Mouse (Mus musculus) frontal cortex, adult (tissue): ENCODE data around the gene Rgs6.

Source experiments
- ATAC-seq: cut with Nextera tagmentation; 2 replicates; pipeline ENCODE4 v1.9.2; 2017; ENCODE audit warnings: mild to moderate bottlenecking, moderate library complexity, mixed read lengths; ENCODE audit not compliant: low TSS enrichment

The Rgs6 gene

DNA sequence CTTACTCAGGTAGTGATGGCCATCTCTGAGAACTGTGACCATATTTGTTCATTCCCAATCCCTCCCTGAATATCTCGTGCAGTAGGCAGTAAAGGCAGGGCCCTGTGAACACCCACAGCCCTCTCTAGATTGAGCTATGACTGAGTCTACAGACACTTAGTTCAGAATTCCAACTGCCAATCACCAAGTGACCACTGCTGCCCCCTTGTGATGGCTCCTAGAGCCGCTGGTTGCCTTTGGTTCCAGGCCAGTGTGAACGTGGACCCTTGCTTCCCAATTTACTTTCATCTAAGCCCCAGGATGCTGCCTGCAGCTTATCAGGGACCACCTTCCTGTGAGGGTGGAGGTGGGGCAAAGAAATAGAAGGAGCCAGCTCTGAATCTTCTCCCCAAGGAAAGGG is 438.9 kb downstream of the Rgs6 start:
- ATAC-seq: no peak

DNA sequence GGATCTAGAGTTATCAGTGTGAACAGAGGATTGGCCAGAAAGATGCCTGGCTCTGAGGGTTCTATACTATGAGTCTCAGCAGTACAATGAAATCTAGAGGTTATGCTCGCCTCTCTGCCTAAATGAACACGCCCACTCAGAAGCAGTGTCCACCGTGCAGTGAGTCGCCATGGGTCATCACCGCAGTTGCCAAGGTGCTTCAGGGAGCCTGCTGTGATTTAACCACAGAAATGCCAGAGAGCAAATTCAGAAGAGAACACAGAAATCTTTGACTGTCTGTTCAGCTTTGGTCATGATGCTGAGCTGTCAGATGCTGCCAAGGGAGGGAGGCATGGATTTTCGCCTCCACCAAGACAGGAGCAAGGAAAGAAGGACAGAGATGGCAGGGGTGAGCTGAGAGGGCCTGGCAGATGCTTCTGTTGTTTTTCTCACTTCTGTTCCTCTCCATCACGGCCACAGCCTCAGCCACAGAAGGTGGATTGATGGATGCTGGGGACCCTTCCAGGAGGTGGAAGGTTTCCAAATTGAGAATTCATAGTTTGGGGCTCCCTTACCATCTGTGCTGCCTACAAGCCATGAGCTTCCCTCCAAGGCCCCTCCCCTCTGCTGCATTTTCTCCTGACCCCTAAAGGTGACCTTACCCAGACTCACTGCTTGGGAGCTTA is 445.2 kb downstream of the Rgs6 start:
- ATAC-seq: no peak

DNA sequence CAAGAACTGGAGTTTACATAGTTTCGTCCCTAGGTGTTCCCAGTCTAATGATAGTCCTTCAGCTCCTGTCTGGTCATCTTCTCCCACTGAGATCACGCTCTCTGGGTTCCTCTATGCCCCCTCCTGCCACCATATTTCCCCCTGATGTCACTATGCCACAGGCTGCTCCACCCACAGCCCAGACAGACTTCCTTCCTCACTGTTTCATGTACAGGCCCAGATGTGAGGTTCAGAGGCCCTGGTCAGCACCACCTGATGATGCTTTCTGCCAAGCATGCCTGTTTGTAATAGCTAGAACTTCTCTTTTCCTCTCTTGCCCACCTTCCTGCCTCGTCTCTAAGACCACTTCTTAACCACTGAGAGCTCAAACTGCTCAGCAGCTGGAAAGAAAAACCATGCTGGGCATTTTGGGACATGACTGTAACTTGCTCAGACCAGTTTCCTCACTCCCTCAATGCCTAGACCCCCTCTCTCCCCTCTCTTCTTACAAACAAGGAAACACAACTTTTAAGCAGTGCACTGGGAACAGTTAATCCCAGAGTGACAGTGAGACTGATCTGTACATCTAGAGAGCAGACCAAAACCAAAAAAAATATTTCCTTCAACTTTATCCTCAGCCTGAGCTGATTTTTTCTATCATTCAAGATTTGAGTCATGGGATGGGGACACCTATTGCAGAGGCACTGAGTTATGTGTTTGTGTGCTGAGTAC is 446.9 kb downstream of the Rgs6 start:
- ATAC-seq: no peak

DNA sequence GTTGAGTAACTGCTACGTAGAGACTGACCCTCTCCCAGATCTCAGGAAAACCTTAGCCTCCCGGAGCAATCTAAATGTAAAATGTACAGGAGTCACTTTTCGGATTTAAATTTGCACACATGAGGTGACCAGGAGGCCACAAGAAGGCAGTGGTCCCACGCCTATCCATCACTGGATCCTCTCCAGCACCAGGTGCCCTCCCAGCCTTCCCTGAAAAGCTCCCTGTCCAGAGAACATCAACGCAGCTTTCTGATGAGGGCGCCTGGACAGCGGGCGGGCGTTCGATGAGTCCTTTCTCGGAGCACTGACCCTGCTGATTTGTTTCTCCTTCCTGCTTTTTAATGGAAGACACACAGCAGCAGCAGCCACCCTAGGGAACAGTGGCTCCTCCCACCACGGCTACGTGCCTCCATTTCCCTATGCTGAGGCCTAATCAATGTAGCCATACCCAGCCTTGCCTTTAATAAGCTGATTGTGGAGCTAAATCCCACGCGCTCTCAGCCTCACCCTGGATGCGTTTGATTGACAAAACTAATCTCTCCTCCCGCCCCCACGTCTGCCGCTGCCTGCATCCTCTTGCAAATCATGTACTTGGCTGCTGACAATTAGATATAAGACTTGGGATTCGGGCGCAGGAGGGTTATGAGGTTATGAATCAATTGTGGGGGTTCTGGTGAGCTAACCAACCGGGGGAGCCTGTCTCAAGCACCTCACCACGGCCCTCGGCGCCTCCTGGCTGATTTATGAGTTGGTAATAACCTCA is 449.9 kb downstream of the Rgs6 start:
- peak; percentile 55 for ATAC-seq

DNA sequence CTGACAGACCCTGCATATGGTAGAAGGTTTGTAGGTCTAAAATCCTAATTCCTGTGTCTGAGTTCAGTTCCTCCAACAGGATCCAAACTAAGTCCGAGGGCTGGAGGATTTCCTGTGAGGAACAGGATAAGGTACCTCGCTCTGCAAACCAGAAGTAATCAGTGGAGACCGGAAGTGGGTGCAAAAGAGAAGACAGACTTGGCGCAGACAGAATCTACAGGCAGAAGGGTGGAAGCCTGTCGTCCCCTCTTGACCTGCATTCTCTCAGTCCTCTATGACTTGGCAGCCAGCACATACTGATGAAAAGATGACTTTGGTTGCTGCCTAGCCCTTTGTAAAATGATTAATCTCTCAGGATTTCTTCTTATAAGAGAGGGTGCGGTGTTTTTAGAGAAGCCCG is 450.7 kb downstream of the Rgs6 start:
- ATAC-seq: no peak

DNA sequence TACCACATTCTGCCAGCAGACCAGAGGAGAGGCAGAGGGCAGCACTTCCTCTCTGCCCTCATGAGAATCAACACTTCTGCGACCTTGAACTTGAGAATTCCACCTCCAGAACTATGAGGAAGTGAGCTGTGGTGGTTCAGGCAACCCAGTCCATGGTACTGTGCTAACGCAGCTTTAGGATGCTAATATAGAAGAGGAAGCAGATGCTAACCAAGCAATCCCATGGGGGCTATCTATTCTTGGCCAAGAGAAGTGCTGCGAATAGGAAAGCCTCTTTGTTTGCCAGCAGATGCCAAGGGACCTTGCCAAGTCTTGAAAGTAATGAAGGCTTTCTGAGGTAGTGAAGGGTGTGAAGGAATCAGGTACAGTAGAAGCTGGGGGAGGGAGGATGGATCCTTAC is 451.8 kb downstream of the Rgs6 start:
- peak; percentile 36 for ATAC-seq

DNA sequence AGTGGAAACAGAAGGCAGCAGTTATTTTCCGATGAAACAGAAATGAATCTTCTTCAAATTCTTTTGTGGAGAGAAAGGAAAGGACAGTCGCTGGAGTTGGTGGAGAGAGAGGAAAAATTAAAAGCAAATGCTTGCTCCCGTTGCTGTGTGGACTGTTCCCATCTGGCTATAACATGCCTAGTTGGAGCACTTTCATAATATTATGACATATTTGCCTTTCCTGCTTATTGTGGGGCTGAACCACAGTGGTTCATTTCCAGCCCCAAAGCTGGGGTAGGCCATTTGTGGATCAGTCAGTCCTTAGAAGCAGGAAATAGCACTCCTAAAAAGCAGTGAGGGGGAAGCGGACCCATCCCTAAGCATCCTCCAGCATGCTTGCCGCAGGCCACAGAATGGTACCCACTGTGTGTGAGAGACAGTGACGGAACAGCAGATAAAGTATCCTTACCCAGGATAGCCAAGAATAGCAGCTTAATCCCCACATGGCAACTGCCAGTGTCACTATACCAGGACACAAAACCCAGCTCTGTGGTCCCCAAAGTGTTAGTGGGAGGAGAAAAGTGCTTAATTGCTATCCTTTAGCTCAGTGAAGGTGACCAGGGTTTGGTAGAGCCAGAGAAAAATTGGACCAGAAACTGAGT is 456.0 kb downstream of the Rgs6 start:
- no peak for ATAC-seq

DNA sequence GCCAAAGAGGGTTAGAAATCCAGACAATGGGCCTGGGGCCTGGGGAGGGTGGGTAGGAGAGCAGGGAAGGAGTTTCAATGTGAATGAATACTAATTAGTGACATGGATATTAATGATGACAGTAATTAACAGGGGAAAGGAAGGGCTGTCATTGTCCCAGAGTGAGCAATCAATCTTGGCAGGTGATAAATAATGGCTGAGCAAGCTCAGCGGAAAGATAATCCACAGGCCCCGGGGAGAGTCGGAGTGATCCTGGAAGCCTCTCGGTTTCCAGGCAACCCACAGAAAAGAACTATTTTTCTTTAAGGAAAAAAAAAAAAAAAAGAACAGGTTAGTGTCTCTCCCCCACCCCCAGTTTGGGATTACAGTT is 456.5 kb downstream of the Rgs6 start:
- ATAC-seq: 0 out of 2 replicates have a peak, but pooled peaks have one; percentile 3

DNA sequence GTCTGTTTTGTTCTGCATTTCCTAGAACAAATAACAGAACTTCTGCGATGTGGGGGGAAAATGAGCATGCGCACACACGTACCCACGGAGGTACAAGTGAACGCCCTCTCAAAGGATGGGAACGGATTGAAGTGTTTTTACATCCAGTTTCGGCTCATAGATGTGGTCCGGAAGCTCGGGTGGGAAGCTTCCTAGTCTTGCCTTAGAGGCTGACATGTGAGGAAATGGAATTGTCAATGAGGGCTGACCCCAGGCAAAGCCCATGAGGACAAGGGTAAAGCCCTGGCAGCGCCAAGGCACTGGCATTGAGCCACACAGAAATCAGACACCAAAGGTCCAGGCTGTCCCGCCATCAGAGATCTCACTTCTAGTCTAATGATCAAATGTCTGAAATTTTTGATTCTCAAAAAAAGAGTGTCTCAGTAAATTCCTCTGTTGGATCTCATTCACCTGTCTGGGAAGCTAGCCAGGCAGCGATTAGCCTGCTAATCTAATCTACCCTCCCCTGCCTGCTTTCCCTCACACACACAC is 457.0 kb downstream of the Rgs6 start:
- ATAC-seq: peak; percentile 62

DNA sequence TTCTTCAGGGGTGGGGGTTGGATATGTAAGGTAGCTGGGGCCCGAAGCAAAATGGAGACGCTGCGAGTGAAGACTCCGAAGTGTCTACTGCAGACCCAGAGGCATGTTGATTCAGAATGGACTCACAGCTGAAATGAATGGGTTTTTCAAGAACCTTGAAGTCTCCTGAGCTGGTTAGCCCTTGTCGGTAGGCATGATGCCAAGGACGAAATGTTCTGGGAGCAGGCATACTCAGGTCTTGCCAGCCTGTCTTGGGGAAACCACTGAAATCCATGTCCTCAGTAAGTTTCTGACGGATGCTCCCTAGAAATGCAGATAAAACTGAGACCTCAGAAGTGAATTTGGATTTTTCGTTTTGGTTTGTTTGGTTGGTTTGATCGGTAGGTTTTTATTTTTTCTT is 458.6 kb downstream of the Rgs6 start:
- no peak for ATAC-seq

DNA sequence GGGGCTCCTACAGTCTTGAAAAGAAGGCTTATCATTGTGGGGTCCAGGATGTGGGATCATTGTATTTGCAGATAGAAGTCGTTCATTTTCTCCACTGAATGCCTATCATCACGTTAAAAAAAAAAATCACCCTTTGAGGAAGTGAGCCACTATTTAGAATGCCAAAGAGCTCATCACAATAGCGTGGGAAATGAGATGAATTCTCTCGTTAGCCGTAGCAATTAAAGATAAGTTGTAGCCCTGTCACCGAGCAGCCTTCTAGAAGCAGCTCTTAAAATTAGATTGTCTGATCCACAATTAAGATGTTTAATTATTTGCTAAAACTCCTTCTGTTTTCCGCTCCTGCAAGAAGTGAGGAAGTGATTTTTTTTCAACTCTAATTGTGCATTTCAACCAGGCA is 459.6 kb downstream of the Rgs6 start:
- ATAC-seq: no peak

DNA sequence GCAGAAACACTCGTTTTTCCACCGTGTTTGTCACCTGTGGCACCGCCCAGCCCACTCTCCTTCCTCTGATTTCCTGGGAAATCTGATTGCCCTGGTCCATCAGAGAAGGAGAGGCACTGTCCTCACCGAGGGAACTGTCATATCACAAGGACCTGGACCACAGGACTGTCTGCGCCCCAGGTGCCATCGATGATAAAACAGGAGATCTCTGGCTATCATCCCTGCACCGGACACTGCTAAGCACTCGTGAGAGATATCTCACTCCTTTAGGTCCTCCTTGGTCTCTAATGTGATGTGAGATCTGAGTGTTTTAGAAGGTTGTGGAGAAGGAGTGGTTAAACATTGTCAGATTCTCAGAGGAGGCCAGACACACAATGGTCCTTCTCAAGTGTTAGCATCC is 462.4 kb downstream of the Rgs6 start:
- no peak for ATAC-seq

DNA sequence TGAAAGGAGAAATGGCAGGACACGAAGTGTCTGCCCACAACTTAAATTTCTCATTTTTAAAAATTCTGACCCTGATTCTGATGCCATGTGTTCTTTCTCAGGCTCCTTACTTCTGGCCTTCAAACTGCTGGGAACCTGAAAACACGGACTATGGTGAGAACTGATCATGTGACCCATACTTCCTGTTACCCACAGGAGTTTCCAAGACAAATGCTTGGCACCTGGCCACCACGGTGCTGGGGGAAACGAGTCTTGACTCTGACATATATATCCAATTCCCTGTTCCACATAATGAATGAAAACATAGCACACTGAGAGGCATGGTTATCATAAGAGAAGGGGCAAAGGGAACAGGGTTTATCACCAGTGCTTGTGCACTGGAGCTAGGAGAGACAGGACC is 464.3 kb downstream of the Rgs6 start:
- ATAC-seq: no peak

DNA sequence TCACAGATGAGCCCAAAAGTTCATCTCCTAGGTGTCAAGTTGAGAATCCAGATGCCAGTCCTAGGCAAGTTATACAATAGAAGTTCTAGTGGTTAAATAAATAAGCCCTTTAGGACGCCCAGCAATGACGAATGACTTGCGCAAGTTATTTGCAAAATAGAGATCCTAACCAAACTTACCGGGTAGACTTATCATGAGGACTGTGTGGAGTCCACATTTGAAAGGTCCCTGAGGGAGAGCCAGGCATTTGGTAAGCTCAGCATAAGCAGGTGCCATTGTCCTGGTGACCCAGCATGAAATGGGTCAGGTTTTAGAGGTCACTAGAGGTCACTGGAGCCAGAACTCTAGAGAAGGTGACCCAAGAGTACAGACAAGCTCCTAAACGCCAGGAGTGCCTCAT is 467.6 kb downstream of the Rgs6 start:
- ATAC-seq: no peak

DNA sequence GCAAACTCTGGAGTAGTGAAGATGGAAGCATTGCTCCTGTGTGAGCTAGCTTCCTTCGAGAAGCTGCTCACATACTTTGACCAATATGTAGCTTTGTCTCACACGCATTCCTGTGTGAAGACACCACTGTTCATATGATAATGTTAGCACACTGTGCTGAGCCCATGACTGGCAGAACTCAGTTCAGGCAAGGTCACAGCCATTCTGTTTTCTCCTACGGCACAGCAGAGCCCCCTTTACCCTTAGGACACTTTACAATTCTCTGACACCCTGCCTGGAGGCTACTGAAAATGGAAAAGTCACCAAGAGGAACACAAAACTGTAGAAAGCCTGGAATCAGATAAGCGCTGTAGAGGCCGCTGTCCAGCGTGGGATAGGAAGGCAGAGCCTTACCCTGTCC is 478.3 kb downstream of the Rgs6 start:
- ATAC-seq: no peak

DNA sequence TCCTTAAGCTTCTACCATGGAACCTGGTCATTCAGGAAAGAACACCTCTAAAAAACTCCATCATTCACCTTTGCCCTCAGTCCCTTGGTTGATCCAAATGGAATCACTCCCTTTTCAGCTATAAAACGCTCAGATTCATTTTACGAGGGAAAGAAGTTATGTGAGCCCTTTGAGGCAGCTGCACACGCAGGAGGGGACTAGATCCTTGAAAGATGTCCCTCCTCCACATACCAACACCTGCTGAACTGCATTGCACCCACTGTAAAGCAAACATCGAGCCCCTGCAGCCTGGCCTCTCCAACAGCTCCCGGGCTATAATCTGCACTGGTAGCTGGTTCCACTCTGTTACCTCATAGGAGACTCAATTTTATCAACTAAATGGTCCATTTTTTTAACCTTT is 482.8 kb downstream of the Rgs6 start:
- no peak for ATAC-seq

DNA sequence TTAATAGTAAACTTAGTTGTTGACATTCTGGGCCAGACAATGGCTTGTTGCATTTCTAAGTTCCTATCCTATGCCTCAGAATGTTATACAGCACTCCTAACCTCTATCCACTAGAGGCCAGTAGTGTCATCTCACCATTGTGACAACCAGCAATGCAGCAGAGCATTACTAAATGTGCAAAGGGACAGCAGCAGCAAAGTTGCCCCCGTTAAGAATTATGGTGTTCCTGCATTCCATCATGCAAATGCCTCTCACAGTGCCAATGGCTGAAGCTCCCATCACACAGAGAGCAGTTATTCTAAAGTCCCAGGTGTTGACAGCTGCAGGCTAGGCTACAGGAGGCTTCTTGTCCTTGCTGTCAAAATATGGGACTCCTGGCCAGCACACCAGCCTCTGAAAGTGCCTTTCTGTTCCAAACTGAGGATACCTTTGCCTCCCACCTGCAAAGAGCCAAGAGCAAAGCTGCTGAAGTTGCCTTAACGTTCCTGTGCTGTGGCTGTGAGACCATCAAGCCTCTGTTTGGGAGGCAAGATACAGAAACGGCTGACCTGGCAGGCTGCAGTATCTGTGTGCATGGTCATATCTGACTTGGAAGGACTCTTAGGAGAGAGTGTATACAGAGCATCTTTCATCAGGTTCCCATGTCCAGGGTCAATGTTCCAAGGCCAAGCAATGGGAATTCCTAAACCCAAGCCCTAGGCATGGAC is 484.2 kb downstream of the Rgs6 start:
- peak; percentile 67; the same call in 1 of the 2 replicates for ATAC-seq

DNA sequence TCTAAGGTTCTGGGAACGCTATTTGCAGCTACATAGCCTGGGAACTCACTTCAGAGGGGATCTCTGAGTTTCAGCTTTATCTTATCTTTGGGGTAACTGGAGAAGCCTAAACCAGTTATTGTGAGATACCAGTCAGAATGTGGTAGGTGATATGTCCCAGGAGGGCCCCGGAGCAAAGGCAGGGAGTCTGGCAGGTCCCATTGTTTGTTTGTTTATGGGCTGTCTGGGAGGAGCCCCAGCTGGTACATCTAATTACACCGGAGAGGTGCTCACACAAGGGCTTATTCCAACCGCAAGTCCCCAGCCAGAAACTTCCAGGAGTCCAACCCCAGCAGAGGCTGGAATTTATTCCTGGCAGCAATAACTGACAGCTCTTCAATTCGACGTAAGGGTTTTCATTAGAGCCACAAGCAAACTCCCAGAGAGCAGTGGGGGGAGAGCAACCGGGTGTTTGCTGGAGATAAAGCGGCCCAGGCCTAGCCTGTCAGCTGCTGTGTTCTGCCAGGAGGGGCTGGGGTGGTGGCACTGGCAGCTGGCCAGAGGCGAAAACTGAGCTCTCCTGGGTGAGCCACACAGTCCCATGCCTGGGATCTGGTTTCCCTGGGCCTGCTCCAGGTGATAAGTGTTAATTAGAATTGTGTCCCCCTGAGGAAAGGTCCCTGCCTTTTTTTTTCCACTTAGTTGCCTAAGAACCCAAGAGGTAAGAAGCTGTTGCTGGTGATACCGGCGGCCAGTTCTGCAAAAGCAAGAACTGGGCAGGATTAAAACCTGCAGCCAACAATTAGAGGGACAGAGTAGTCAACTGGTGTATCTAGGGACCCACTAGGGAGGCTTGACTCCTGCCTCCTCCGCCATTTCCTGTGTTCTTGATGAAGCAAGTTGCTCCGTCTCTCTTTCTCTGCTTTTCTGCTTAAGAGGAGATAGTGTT is 485.1 kb downstream of the Rgs6 start:
- no peak for ATAC-seq

DNA sequence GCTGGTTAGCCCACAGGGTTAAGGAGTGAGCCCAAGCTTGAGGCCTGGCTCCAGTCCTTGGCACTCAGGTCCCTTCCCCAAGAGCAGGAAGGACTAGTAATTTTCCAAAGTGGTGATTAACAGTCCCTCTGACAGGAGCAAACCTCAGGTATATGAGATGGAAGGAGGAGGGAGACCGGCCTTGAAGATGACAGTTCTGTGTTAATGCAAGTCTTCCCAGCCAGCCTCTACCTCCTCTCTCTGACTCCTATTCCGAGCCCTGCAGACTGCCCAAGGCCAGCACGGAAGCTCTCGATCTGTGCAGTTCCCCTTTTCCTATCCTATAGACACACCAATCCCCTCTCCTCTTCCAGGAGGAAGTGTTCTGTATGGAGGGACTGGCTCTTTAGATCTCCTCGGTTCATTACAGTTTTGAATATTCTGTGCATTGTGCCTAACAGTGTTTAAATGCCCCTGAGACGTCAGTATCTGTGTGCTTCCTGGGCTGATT is 485.8 kb downstream of the Rgs6 start:
- ATAC-seq: no peak

DNA sequence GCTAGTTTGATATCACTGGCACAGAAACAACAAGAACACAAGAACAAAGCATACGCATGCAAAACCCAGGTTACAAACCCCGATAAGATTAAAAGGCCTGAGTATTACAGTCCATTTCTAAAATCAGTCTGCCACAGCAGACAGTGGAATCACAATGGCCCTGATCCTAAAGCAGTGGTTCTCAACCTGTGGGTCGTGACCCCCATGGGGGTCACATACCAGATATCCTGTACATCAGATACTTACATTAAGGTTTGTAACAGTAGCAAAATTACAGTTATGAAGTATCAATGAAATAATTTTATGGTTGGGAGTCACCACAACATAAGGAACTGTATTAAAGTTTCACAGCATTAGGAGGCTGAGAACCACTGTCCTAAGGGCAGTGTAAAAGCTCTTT is 488.1 kb downstream of the Rgs6 start:
- no peak for ATAC-seq
